Mouse (Mus musculus) ES-Bruce4 (cell line): Measurements from ENCODE around the gene Fgfr2. TPM values are rescaled to one million over a fixed set of nuclear protein-coding genes. Genes with fewer than 3 reads are reported as not detected.

Experiments used
- H3K27ac ChIP-seq: 2 replicates; pipeline ENCODE4 v1.5.1; 2012; ENCODE audit warnings: low read length, inconsistent platforms; ENCODE audit not compliant: insufficient read depth
- H3K27me3 ChIP-seq: 2 replicates; pipeline ENCODE4 v1.6.1; 2012; ENCODE audit warnings: mild to moderate bottlenecking, low read length, inconsistent platforms; ENCODE audit not compliant: control insufficient read depth, poor library complexity, insufficient read depth, severe bottlenecking
- H3K36me3 ChIP-seq: 2 replicates; pipeline ENCODE4 v1.6.1; 2012; ENCODE audit warnings: inconsistent platforms, mild to moderate bottlenecking, low read length, moderate library complexity; ENCODE audit not compliant: control insufficient read depth, poor library complexity, insufficient read depth, severe bottlenecking
- H3K4me1 ChIP-seq: one replicate; pipeline ENCODE4 v1.8.1; 2011; ENCODE audit warnings: low read length; ENCODE audit not compliant: control insufficient read depth, insufficient read depth
- H3K4me3 ChIP-seq: 2 replicates; pipeline ENCODE4 v1.5.1; 2011; ENCODE audit warnings: low read depth, mild to moderate bottlenecking, low read length
- H3K9ac ChIP-seq: 2 replicates; pipeline ENCODE4 v1.6.1; 2012; ENCODE audit warnings: low read depth, mild to moderate bottlenecking, inconsistent platforms; ENCODE audit not compliant: poor library complexity, severe bottlenecking
- H3K9me3 ChIP-seq: replicated peaks from 2 replicates; pipeline ENCODE4 v1.6.1; 2012; ENCODE audit warnings: mild to moderate bottlenecking, low read length, inconsistent platforms; ENCODE audit not compliant: control insufficient read depth, poor library complexity, insufficient read depth, severe bottlenecking
- CTCF ChIP-seq: IDR thresholded peaks from one replicate; pipeline ENCODE4 v1.8.1; 2011; ENCODE audit warnings: low read depth, low read length
- EP300 ChIP-seq: IDR thresholded peaks from 2 replicates; pipeline ENCODE4 v1.6.1; 2011; ENCODE audit warnings: low read depth, low read length; ENCODE audit not compliant: insufficient read depth
- POLR2A ChIP-seq: IDR thresholded peaks from one replicate; pipeline ENCODE4 v1.8.1; 2011; ENCODE audit warnings: low read length; ENCODE audit not compliant: insufficient read depth
- polyA plus RNA-seq: library from polyadenylated mRNA; stranded (reverse); fragments of >200 nt; gene quantifications from 2 replicates; pipeline ENCODE4 v1.2.4, GENCODE M21; 2011; ENCODE audit warnings: low read depth; ENCODE audit not compliant: missing spikeins, insufficient read depth, insufficient read length

The Fgfr2 gene
- polyA plus RNA-seq, 1 experiment, result 34.8 TPM

DNA sequence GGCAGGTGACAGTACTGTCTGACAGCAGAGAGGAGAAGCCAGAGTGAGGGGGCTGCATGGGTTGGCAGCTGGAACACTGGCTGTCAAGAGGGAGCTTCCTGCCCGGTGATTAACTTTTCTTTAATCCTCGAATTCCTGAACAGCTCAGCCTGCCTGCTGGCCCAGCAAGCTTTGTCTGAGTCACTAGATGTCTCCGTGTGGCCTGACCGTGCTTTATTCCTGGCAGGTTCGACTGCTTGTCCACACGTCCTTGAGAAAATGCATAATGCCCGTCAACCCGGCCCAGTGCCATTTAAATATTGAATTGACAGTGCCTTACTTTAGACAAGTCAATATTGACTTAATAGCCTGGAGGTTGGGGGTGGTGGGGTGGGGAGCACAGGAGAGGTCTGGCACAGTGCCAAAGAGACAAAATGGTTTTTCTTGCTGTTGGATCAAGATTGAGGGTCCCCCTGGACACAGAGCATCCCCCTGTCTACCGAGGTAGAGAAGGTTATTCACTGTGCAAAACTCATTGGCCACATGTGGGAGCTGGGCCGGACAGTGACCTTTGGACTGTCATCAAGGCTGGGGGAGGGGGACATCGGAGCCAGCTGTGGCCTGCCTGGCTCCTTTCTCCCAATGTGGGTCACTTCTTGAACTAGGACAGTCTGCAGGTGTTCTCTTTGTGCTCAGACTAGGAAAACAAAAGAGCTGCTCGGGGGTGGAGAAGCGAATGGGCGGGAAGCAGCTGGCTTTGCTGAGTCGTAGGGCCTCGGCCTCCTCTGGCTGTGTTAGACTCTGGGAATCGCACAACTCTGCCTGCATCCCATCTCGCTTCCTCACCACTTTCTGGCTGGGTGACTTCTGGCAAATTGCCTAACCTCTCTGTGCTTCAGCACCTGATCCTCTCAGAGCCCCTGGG is 2287.9 kb downstream of the Fgfr2 start:
- no peak overlapping the region for H3K9ac ChIP-seq
- H3K27me3 ChIP-seq, result no peaks in the 10 kb centered on the region
- TF ChIP-seq CTCF, result no peak
- peak; percentile 64 for TF ChIP-seq EP300
- no peak for TF ChIP-seq POLR2A
- no peak overlapping the region for H3K27ac ChIP-seq
- no peaks in the 10 kb centered on the region for H3K9me3 ChIP-seq
- H3K36me3 ChIP-seq, result no peaks in the 10 kb centered on the region
- H3K4me1 ChIP-seq, result peaks cover 4% of the 10 kb centered on the region
- H3K4me3 ChIP-seq, result no peak overlapping the region

DNA sequence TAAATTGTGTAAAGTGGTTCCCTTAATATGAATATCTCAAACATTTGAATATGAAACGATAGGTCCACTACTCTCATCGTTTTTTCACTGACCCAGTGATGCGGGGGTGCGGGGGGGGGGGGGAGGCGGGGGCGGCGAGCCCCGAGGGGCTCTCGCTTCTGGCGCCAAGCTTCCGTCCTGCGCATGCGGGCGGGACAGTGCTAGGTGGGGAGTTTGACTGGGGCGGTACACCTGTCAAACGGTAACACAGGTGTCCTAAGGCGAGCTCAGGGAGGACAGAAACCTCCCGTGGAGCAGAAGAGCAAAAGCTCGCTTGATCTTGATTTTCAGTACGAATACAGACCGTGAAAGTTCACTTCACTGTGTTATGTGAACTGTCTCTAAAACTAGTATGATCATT is 2288.9 kb downstream of the Fgfr2 start:
- H3K9me3 ChIP-seq, result no peaks in the 10 kb centered on the region
- H3K4me1 ChIP-seq, result peaks cover 5% of the 10 kb centered on the region
- no peak overlapping the region for H3K4me3 ChIP-seq
- H3K9ac ChIP-seq, result no peak overlapping the region
- TF ChIP-seq POLR2A, result no peak
- TF ChIP-seq CTCF, result no peak
- TF ChIP-seq EP300, result no peak
- H3K36me3 ChIP-seq, result no peaks in the 10 kb centered on the region
- no peak overlapping the region for H3K27ac ChIP-seq
- H3K27me3 ChIP-seq, result no peaks in the 10 kb centered on the region

DNA sequence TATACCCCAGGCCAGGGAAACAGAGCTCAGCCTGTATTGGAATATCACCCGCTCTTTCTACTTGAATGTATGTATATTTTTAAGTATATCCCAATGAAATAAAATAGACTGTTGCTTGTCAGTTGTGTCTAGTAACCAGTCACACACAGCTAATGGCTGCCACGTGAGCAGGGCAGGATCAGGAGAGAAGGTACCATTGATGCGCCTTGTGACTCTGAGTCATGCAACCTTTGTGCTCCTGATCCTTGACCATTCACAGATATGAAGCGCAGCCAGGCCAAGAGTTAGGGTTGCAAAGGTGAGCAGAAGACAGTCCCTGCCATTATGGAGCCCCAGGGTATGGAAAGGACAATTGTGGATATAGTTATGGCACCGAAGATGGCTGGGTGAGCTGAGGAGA is 2291.6 kb downstream of the Fgfr2 start:
- Histone ChIP-seq H3K9me3 (no peaks in the 10 kb centered on the region), H3K4me3 (no peak overlapping the region), H3K4me1 (peaks cover 5% of the 10 kb centered on the region), H3K9ac (no peak overlapping the region), H3K27ac (no peak overlapping the region), H3K36me3 (no peaks in the 10 kb centered on the region), H3K27me3 (no peaks in the 10 kb centered on the region)
- TF ChIP-seq POLR2A (no peak), CTCF (no peak), EP300 (no peak)

DNA sequence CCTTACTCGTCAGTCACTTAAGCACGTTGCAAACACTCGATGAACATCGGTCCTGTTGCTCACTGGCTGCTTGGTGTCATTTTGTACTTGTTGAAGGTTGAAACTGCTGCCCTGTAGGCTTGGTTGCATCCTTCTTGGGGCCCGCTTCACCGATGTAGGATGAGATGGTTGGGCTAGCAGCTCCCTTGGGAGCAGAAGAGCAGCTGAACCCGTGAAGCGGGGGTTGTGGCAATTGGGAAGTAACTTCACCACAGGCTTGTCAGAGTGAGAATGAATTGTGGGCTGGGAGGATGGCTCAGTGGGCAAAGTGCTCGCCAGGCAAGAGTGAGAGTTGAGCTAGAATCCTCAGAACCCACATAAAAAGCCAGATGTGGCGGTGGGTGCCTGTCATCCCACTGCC is 2294.7 kb downstream of the Fgfr2 start:
- Histone ChIP-seq H3K27ac (no peak overlapping the region), H3K4me3 (no peak overlapping the region), H3K9me3 (no peaks in the 10 kb centered on the region), H3K36me3 (no peaks in the 10 kb centered on the region), H3K9ac (no peak overlapping the region), H3K4me1 (peaks cover 2% of the 10 kb centered on the region), H3K27me3 (no peaks in the 10 kb centered on the region)
- TF ChIP-seq EP300 (no peak), CTCF (no peak), POLR2A (no peak)

DNA sequence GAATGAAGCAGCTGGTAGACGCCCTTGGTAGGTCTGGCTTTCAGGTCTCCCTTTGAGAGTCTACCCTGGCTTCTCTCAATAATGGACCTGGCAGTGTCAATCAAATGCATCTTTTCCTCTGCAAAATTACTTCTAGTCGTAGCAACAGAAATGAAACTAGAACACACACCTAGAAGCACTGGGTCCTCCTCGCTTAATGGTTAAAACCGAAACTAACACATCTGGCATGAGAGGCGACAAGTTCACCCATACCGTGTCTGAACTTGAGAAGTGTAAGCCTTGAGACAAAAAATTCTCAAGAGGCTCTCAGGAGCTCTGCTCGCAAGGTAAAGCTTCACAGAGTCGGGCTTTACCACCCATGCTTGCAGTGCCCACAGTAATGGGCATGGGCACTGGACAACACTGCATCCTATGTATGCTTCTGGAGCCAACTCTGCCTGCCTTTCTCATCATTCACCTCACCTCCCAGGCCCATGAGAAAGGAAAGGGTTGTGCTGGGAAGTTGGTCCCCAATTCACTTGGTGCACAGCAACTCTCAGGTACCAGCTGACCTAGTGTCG is 2295.2 kb downstream of the Fgfr2 start:
- Histone ChIP-seq H3K27ac (no peak overlapping the region), H3K27me3 (no peaks in the 10 kb centered on the region), H3K9me3 (no peaks in the 10 kb centered on the region), H3K36me3 (no peaks in the 10 kb centered on the region), H3K4me3 (no peak overlapping the region), H3K9ac (no peak overlapping the region), H3K4me1 (peaks cover 2% of the 10 kb centered on the region)
- TF ChIP-seq EP300, result no peak
- no peak for TF ChIP-seq POLR2A
- no peak for TF ChIP-seq CTCF

DNA sequence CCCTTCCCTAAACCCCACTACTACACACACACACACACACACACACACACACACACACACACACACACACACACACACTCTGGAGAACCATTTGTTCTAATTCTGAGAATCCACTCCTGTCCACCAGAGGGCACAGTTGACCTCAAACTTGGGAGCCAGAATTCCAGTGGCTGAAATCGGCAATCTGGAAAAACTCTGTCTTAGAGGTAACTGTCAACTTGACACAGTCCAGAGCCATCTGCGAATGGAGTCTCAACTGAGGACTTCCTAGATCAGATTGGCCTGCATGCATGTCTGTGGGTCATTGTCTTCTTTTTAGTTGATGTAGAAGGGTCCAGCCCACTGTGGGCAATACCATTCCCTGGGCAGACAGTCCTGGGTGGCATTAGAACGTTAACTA is 2295.7 kb downstream of the Fgfr2 start:
- no peaks in the 10 kb centered on the region for H3K36me3 ChIP-seq
- H3K4me1 ChIP-seq, result peaks cover 2% of the 10 kb centered on the region
- no peaks in the 10 kb centered on the region for H3K27me3 ChIP-seq
- H3K9ac ChIP-seq, result no peak overlapping the region
- no peaks in the 10 kb centered on the region for H3K9me3 ChIP-seq
- H3K27ac ChIP-seq, result no peak overlapping the region
- no peak for TF ChIP-seq EP300
- peak; percentile 29 for TF ChIP-seq CTCF
- no peak for TF ChIP-seq POLR2A
- no peak overlapping the region for H3K4me3 ChIP-seq
